Comparison of ENCODE assay signal across 29 mouse cellular contexts in genomic region chr12:51294971-51295477, GRCm38 (mm10). TPM values are rescaled to one million over a fixed set of nuclear protein-coding genes. Genes with fewer than 3 reads are reported as not detected.
DNase-seq lines count a peak whose midpoint lies in the region; ATAC-seq and TF ChIP-seq lines count a peak whose summit lies in the region.
"Had no signal": no experiment of that assay in that cellular context is flagged by ENCODE, and none has a peak within 500 bp of the region (broad histone marks: within the 10 kb centered on the region; RNA-seq: fewer than 3 reads in every experiment).

No protein-coding gene starts in this region.

- 57% methylated on average over 4 of the region's 4 CpGs for WGBS in forebrain, postnatal 0 days
- 94% methylated on average over 4 of the region's 4 CpGs for WGBS in forebrain, embryonic 10.5 days

- H3K9me3 ChIP-seq in forebrain, postnatal 0 days (ENCODE audit: low read length): no peaks in the 10 kb centered on the region
- H3K9me3 ChIP-seq in forebrain, embryonic 10.5 days: no peaks in the 10 kb centered on the region
- H3K9me3 ChIP-seq: embryonic facial prominence, embryonic 13.5 days; forebrain, embryonic 12.5 days; G1E; midbrain, embryonic 13.5 days; neural tube, embryonic 13.5 days had no signal

- no peaks in the 10 kb centered on the region for H3K27me3 ChIP-seq in forebrain, postnatal 0 days (ENCODE audit: insufficient read depth, low read length)
- no peaks in the 10 kb centered on the region for H3K27me3 ChIP-seq in forebrain, embryonic 10.5 days (ENCODE audit: poor library complexity, severe bottlenecking)
- H3K27me3 ChIP-seq: embryonic facial prominence, embryonic 13.5 days; forebrain, embryonic 12.5 days; midbrain, embryonic 13.5 days; neural tube, embryonic 13.5 days had no signal

- TF ChIP-seq CTCF in forebrain, postnatal 0 days (IDR thresholded peaks at IDR 0.05; ENCODE audit: low read depth): no peak

- no peak overlapping the region for H3K4me2 ChIP-seq in forebrain, postnatal 0 days (ENCODE audit: low read depth)
- H3K4me2 ChIP-seq: embryonic facial prominence, embryonic 13.5 days; forebrain, embryonic 12.5 days; heart, embryonic 11.5 days; hindbrain, embryonic 14.5 days; midbrain, embryonic 13.5 days; neural tube, embryonic 13.5 days had no signal

- DNase-seq in forebrain, postnatal 0 days: peak; percentile 58
- DNase-seq in forebrain, embryonic 10.5 days (ENCODE audit: extremely low spot score, low spot score): no peak
- DNase-seq in layer of hippocampus, adult 11-12 months (ENCODE audit: low spot score): peak; percentile 16
- DNase-seq in layer of hippocampus, postnatal 10 days (ENCODE audit: low spot score in 2 of 2): no peak
- peak; percentile 38 for DNase-seq in right cerebral cortex, adult 18-20 months
- DNase-seq in right cerebral cortex, postnatal 14 days: no peak
- peak; percentile 73 for DNase-seq in telencephalon, adult 2 months (ENCODE audit: low read depth, low spot score)
- DNase-seq: adrenal gland, adult 8-10 months; cerebellum, adult 11 months; cerebellum, adult 9-10 months; cerebellum, postnatal 36 days; gastrocnemius, postnatal 14 days; heart, adult 18-20 months; kidney, adult 9 months; kidney, postnatal 25 days; liver; lung, adult 2 months; lung, postnatal 10 days; thymus, postnatal 4 days had no signal

- no peak overlapping the region for H3K27ac ChIP-seq in forebrain, postnatal 0 days (ENCODE audit: low read depth, low read length)
- H3K27ac ChIP-seq in forebrain, embryonic 10.5 days: no peak overlapping the region
- H3K27ac ChIP-seq: embryonic facial prominence, embryonic 13.5 days; forebrain, embryonic 12.5 days; hindbrain, embryonic 14.5 days; liver, embryonic 14.5 days; macrophage; midbrain, embryonic 13.5 days; neural tube, embryonic 13.5 days had no signal

- H3K9ac ChIP-seq in forebrain, postnatal 0 days: no peak overlapping the region
- H3K9ac ChIP-seq: embryonic facial prominence, embryonic 13.5 days; forebrain, embryonic 12.5 days; hindbrain, embryonic 14.5 days; liver, embryonic 14.5 days; midbrain, embryonic 13.5 days; neural tube, embryonic 13.5 days had no signal

- no peaks in the 10 kb centered on the region for H3K36me3 ChIP-seq in forebrain, postnatal 0 days (ENCODE audit: insufficient read depth)
- no peaks in the 10 kb centered on the region for H3K36me3 ChIP-seq in forebrain, embryonic 10.5 days (replicated peaks)
- H3K36me3 ChIP-seq: embryonic facial prominence, embryonic 13.5 days; forebrain, embryonic 12.5 days; G1E; midbrain, embryonic 13.5 days; neural tube, embryonic 13.5 days had no signal

- H3K4me3 ChIP-seq in forebrain, postnatal 0 days (ENCODE audit: low read depth, low read length): no peak overlapping the region
- H3K4me3 ChIP-seq in forebrain, embryonic 10.5 days: no peak overlapping the region
- H3K4me3 ChIP-seq: embryonic facial prominence, embryonic 13.5 days; forebrain, embryonic 12.5 days; midbrain, embryonic 13.5 days; neural tube, embryonic 13.5 days had no signal

- ATAC-seq in forebrain, postnatal 0 days: peak; percentile 86
- ATAC-seq: intestine, postnatal 0 days; midbrain, embryonic 13.5 days had no signal

- H3K4me1 ChIP-seq in forebrain, postnatal 0 days (ENCODE audit: insufficient read depth): no peaks in the 10 kb centered on the region
- no peaks in the 10 kb centered on the region for H3K4me1 ChIP-seq in forebrain, embryonic 10.5 days
- H3K4me1 ChIP-seq: embryonic facial prominence, embryonic 13.5 days; forebrain, embryonic 12.5 days; midbrain, embryonic 13.5 days; neural tube, embryonic 13.5 days had no signal

RNA-seq across cellular contexts. Expression of gene G2e3, which starts 52.8 kb away (rescaled TPM):
- total RNA-seq in forebrain, postnatal 0 days (2014; rRNA removed): 28.2 and 39.7 TPM in 2 replicates
- 9.3 and 11.7 TPM in 2 replicates for polyA plus RNA-seq in forebrain, postnatal 0 days (2015; fragmentation: Nextera tagmentation; extraction: Ambion mirVana)
- polyA plus RNA-seq in forebrain, embryonic 10.5 days (2016; fragmentation: Nextera tagmentation; extraction: Ambion mirVana): 45.8 and 47.6 TPM in 2 replicates
- 10 to 100 TPM; 14.5 to 16.6 TPM for total RNA-seq in layer of hippocampus, postnatal 10 days (2021)

Comparison
In these comparisons a context has a peak if more than half of its experiments do, and no peak if none do; other contexts are left out.
1. DNase-seq: peak in forebrain, postnatal 0 days (single experiment), layer of hippocampus, adult 11-12 months (single experiment), right cerebral cortex, adult 18-20 months (single experiment) and telencephalon, adult 2 months (single experiment); none in forebrain, embryonic 10.5 days (single experiment), layer of hippocampus, postnatal 10 days (0 of 2) and right cerebral cortex, postnatal 14 days (single experiment).